Mouse (Mus musculus) kidney, adult 2 months (tissue): ENCODE results near the gene Nup43. TPM values are rescaled to one million over a fixed set of nuclear protein-coding genes. Genes with fewer than 3 reads are reported as not detected.

Experiments used
- DNase-seq: peaks from one replicate; pipeline ENCODE4 v3.0.0; 2021
- H3K27ac ChIP-seq: fragments of 200-500 bp; 2 replicates; pipeline ENCODE4 v1.5.1; 2012; ENCODE audit warnings: low read depth, low read length, control low read depth, inconsistent platforms; ENCODE audit not compliant: insufficient read depth
- H3K27me3 ChIP-seq: fragments of 200-500 bp; replicated peaks from 2 replicates; pipeline ENCODE4 v1.6.1; 2012; ENCODE audit warnings: mild to moderate bottlenecking, moderate library complexity, low read length, inconsistent platforms; ENCODE audit not compliant: control insufficient read depth, insufficient read depth
- H3K36me3 ChIP-seq: fragments of 200-500 bp; 2 replicates; pipeline ENCODE4 v1.6.1; 2012; ENCODE audit warnings: mild to moderate bottlenecking, moderate library complexity, low read length, inconsistent platforms; ENCODE audit not compliant: control insufficient read depth, insufficient read depth
- H3K4me1 ChIP-seq: fragments of 200-500 bp; 2 replicates; pipeline ENCODE4 v1.6.1; 2011; ENCODE audit warnings: low read length; ENCODE audit not compliant: control insufficient read depth, insufficient read depth
- H3K4me3 ChIP-seq: fragments of 200-500 bp; 2 replicates; pipeline ENCODE4 v1.5.1; 2011; ENCODE audit warnings: mild to moderate bottlenecking, low read depth, low read length, control low read depth; ENCODE audit not compliant: insufficient read depth
- CTCF ChIP-seq: fragments of 200-500 bp; conservative IDR thresholded peaks from 2 replicates; pipeline ENCODE4 v1.5.1; 2011; ENCODE audit warnings: low read depth, mild to moderate bottlenecking, control low read depth, low read length, moderate library complexity, mixed read lengths; ENCODE audit not compliant: insufficient read depth, insufficient read length
- POLR2A ChIP-seq: fragments of 200-500 bp; IDR thresholded peaks from one replicate; pipeline ENCODE4 v1.6.1; 2011; ENCODE audit warnings: low read depth, low read length, control low read depth
- WGBS: fragments of 180-500 bp; shearing (Covaris S2); methylation state at CpG from one replicate; pipeline ENCODE4 v1.1.7; 2018; 5-methylcytosine and 5-hydroxymethylcytosine counted together
- polyA plus RNA-seq: library from polyadenylated mRNA; depleted of rRNA; stranded (reverse); fragments of >200 nt; gene quantifications from 2 replicates; pipeline ENCODE4 v1.2.3, GENCODE M21; 2012

Gene Nup43
- polyA plus RNA-seq, 1 experiment, result 7.6 TPM

GRCm38 (mm10) chr10:7630951-7631720 is 36.2 kb upstream of the Nup43 start:
- no peak overlapping the region for H3K4me3 ChIP-seq
- DNase-seq, result no peak
- H3K27ac ChIP-seq, result no peak overlapping the region
- no peaks in the 10 kb centered on the region; the same call in 1 of the 2 replicates for H3K36me3 ChIP-seq
- 86% methylated on average over 16 of the region's 16 CpGs for WGBS
- no peaks in the 10 kb centered on the region for H3K27me3 ChIP-seq
- no peaks in the 10 kb centered on the region for H3K4me1 ChIP-seq
- TF ChIP-seq CTCF, result no peak
- no peak for TF ChIP-seq POLR2A

- WGBS, result 96% methylated on average over 12 of the region's 12 CpGs
- H3K36me3 ChIP-seq, result peaks cover 5% of the 10 kb centered on the region
Observed at GRCm38 (mm10) chr10:7640366-7640765, 26.9 kb upstream of the Nup43 start.

GRCm38 (mm10) chr10:7645911-7646310 is 21.4 kb upstream of the Nup43 start:
- TF ChIP-seq POLR2A (no peak), CTCF (no peak)
- WGBS, result 88% methylated on average over 2 of the region's 2 CpGs
- Histone ChIP-seq H3K27ac (no peak overlapping the region), H3K27me3 (no peaks in the 10 kb centered on the region), H3K4me1 (no peaks in the 10 kb centered on the region), H3K4me3 (no peak overlapping the region), H3K36me3 (peaks cover 7% of the 10 kb centered on the region)
- DNase-seq, result no peak

More at GRCm38 (mm10) chr10:7640366-7640765, 26.9 kb upstream of the Nup43 start:
- H3K4me1 ChIP-seq, result no peaks in the 10 kb centered on the region
- H3K27ac ChIP-seq, result no peak overlapping the region
- no peak overlapping the region for H3K4me3 ChIP-seq
- TF ChIP-seq CTCF, result no peak
- no peak for TF ChIP-seq POLR2A
- no peak for DNase-seq
- H3K27me3 ChIP-seq, result no peaks in the 10 kb centered on the region

- TF ChIP-seq CTCF (no peak), POLR2A (no peak)
- Histone ChIP-seq H3K36me3 (peaks cover 5% of the 10 kb centered on the region), H3K27me3 (no peaks in the 10 kb centered on the region), H3K4me1 (no peaks in the 10 kb centered on the region), H3K27ac (no peak overlapping the region), H3K4me3 (no peak overlapping the region)
- 77% methylated on average over 4 of the region's 4 CpGs for WGBS
- DNase-seq, result no peak
Observed at GRCm38 (mm10) chr10:7649059-7649458, 18.2 kb upstream of the Nup43 start.

- Histone ChIP-seq H3K27ac (no peak overlapping the region), H3K4me3 (no peak overlapping the region), H3K36me3 (peaks cover 3% of the 10 kb centered on the region; the same call in 1 of the 2 replicates), H3K4me1 (peaks cover under 1% of the 10 kb centered on the region; the same call in 1 of the 2 replicates), H3K27me3 (no peaks in the 10 kb centered on the region)
- no peak for DNase-seq
- 74% methylated on average over 2 of the region's 2 CpGs for WGBS
- TF ChIP-seq POLR2A, result no peak
- TF ChIP-seq CTCF, result no peak
Observed at GRCm38 (mm10) chr10:7651057-7651456, 16.2 kb upstream of the Nup43 start.

- TF ChIP-seq POLR2A, result no peak
- TF ChIP-seq CTCF, result no peak
- Histone ChIP-seq H3K27ac (peak overlapping the region; percentile 95), H3K27me3 (no peaks in the 10 kb centered on the region), H3K4me1 (no peaks in the 10 kb centered on the region; the same call in 1 of the 2 replicates), H3K36me3 (no peaks in the 10 kb centered on the region), H3K4me3 (peak overlapping the region; percentile 89)
- DNase-seq, result no peak
- WGBS, result under 1% methylated on average over 44 of the region's 44 CpGs
Observed at GRCm38 (mm10) chr10:7662471-7663141, 4.7 kb upstream of the Nup43 start.

- peak overlapping the region; percentile 89 for H3K4me3 ChIP-seq
- under 1% methylated on average over 64 of the region's 64 CpGs for WGBS
Observed at GRCm38 (mm10) chr10:7663159-7664026, 3.9 kb upstream of the Nup43 start.

More at GRCm38 (mm10) chr10:7663159-7664026, 3.9 kb upstream of the Nup43 start:
- Histone ChIP-seq H3K27ac (peak overlapping the region; percentile 95), H3K36me3 (no peaks in the 10 kb centered on the region), H3K27me3 (no peaks in the 10 kb centered on the region), H3K4me1 (no peaks in the 10 kb centered on the region; the same call in 1 of the 2 replicates)
- DNase-seq, result peak; percentile 95
- TF ChIP-seq CTCF (no peak), POLR2A (peak; percentile 63)
